Mouse (Mus musculus) embryonic fibroblast, embryonic 13.5 days (primary cell): ENCODE measurements around the gene Arid5b.

Experiments used
- CTCF ChIP-seq: IDR thresholded peaks from 2 replicates; pipeline ENCODE4 v1.5.1; 2011; ENCODE audit warnings: mild to moderate bottlenecking, control low read depth, low read length, moderate library complexity, borderline replicate concordance; ENCODE audit not compliant: insufficient read depth
- POLR2A ChIP-seq: IDR thresholded peaks from 2 replicates; pipeline ENCODE4 v1.6.1; 2011; ENCODE audit warnings: low read depth, mild to moderate bottlenecking, control low read depth, low read length, moderate library complexity

DNA sequence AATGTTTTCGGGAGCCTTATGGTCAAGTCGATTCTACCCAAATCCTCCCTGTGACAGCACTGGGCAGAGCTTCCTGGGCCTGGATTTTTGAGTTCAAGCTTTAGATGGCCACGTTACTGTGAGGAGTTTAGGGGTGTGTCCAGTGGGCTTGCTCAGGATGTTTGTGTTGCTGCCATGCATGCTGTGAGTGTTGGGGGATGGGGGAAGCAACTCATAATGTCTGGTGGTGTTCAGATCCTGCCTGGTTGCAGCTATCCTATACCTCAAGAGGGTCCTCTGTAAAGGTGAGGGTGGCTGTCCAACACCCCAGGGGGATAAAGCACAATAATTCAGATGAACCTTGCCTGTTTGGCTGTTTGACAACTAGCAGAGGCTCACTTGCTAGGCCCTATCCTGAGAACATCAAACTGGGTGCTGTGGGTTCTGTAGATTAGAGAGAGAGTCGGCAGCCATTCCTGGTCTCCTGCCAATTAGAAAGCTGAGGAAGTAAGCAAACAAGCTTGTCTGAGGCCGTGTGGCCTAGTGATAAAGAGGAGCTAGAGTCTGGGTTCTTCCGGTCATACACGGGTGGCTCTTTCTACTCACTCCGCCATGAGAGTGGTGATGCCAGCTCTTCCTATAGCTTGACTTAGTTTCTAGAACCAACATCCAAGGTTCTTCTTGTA, 229.8 kb downstream of the Arid5b start:
- TF ChIP-seq CTCF (no peak), POLR2A (no peak)
